Mouse (Mus musculus) heart, postnatal 25 days (tissue): ENCODE measurements around the gene Wwox. TPM values are rescaled to one million over a fixed set of nuclear protein-coding genes. Genes with fewer than 3 reads are reported as not detected.

Experiments used
- DNase-seq: peaks from one replicate; pipeline ENCODE4 v3.0.0; 2022; ENCODE audit warnings: low spot score
- intact Hi-C: fragments of 180-260 bp; cut with DNase I; formaldehyde crosslinking; loops from one replicate; pipeline ENCODE4 v1.15.1; 2025
- total RNA-seq, 2 experiments: library from RNA; stranded (reverse); gene quantifications; 2 replicates each; pipeline ENCODE4 v1.2.3; 2021

The Wwox gene
- total RNA-seq, 2 experiments from 2014 or later = 3.9 to 4.0 TPM

DNA sequence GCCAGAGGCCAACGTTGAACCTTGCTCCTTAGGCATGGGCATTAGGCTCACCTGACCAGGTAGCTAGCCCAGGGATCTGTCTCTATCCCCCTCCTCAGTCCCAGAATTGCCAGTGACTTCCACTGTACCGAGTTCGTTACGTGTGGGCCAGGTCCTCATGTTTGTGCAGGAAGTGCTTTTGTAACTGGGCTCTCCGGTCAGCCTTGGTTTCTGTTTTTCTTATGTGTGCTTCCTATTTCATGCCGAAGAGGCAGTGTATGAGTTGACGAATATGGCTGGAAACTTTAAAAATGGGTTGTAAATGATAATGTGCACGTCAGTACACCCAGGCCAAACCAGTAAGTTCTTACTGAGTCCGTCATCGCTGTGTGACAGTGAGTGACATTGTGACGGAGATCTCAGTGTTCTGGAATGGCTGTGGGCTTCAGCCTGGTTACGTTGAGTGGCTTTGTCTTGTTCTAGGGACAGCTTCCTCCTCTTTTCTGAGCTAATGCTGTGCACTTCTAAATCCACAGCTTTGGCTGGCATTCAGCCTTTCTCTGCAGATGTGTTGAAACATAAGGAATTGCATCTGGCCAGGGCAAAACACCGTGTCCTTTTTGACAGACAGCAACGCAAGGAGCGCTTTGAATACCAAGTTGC is 87.3 kb downstream of the Wwox start:
- intact Hi-C loops = no loop called here
- no peak for DNase-seq

DNA sequence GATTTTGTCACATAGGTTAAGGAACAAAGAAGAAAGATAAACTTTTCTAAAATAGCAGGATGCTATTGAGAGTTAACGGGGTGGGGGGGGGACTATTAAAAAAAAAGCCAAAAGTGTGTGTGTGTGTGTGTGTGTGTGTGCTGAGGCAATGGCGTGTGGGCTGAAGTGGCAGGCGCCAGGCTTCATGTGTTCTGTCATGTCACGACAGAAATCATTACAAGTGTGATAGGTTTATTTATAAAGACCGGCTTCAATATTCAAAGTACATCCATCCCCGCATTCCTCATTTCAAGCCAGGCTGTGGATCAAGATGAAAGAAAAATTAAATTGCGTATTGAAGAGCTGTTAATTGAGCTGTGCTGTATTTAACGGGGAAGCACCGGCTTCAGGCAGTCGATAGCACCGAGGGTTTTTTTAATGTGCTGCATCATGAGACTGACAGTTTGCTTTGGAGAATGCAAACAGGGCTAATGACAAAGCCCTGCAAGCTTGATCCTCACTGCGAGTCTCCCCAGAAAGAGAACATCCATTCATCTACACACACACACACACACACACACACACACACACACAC is 88.3 kb downstream of the Wwox start:
- intact Hi-C loops = no loop called here
- DNase-seq = no peak

DNA sequence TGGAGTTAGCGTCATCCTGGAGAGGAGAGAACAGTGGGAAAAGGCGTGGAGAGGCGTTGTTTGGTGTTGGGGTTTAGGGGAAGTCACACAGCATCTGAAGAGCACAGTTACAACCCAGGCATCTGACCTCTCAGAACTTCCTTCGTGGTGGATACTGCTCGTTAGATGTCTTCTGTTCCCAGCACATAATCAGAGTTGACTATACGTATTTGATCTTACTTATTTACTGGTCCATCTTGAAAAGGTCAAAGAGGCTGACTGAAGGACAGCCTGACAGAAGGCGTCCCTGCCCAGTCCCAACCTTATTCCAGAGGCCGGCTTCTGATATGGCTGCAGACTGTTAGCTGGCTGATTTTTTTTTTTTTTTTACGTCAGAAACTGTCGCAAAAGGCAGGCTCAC is 90.1 kb downstream of the Wwox start:
- no peak for DNase-seq
- intact Hi-C loops = no loop called here

DNA sequence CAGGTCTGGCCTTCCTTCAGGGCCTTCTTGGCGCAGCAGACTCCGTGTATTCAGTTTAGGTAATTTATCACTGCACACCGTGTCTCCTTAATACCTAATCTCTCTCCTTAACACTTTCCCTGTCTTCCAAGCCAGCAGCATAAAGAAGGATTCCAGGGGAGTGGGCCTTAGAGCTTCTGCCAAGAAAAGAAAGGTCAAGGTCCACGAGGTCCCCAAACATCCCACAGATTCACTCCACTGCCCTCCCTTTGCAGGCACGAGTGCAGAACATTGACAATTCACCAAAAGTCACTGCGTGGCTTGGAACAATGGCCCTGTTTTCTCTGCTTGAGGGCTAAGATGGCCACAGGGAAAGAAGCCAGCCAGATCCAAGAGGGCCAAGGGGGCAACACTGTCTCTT is 96.7 kb downstream of the Wwox start:
- intact Hi-C loops = no loop called here

DNA sequence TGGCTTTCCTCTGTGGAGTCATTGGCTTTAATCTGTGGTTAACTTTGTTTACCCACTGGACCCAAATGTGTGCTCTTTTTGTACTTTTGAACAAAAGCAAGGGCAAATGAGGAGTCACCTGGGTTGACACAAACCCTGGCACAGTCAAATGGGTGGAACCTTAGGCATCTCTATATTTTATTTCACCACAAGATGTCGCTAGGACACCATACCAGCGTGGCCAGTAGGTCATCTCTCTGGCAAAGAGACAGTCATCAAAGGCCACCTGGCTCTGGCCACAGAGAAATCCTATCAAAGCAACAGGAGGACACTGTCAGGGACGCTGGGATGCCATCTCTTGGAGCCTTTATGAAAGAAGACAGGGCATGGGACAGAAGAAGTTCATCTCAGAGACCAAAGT is 101.7 kb downstream of the Wwox start:
- no peak for DNase-seq
- intact Hi-C loops = loop anchor here (1.0 to 10.0 kb wide), 5 partner anchors 89 to 1894 kb away; no protein-coding TSS in a partner anchor

More for the DNA sequence above, 96.7 kb downstream of the Wwox start:
- no peak for DNase-seq

DNA sequence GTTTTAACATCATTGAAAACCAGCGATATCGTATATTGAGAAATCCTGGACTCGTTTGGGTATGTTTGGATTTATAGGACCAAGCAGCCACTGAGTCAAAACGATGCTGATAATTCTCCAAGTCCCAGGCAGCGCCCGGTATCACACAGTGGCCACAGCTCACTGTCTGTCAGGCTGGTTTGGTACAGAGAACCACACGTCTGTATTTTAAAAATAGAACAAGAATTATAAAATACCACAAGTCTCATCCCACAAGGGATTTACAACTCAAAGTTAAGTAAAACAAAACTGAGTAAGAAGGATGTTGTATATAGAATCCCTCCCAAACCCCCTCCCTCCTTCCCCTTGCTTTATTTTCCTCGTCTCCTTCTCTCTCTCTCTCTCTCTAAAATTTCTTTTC is 108.9 kb downstream of the Wwox start:
- intact Hi-C loops = loop anchor here (10.0 kb wide), 1 partner anchor 1886 kb away; no protein-coding TSS in a partner anchor
- no peak for DNase-seq

DNA sequence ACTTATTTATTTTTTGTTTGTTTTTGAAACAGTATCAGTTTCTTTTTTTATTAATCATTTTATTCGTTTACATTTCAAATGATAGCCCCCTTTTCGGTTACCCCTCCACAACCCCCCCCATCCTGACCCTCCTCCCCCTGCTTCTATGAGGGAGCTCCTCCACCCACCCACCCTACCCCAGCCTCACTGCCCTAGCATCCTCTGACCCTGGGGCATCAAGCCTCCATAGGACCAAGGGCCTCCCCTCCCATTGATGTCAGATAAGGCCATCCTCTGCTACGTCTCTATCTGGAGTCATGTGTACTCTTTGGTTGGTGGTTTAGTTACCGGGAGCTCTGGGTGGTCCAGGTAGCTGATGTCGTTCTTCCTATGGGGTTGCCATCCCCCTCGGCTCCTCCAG is 109.4 kb downstream of the Wwox start:
- intact Hi-C loops = loop anchor here (10.0 kb wide), 1 partner anchor 1886 kb away; no protein-coding TSS in a partner anchor
- no peak for DNase-seq

DNA sequence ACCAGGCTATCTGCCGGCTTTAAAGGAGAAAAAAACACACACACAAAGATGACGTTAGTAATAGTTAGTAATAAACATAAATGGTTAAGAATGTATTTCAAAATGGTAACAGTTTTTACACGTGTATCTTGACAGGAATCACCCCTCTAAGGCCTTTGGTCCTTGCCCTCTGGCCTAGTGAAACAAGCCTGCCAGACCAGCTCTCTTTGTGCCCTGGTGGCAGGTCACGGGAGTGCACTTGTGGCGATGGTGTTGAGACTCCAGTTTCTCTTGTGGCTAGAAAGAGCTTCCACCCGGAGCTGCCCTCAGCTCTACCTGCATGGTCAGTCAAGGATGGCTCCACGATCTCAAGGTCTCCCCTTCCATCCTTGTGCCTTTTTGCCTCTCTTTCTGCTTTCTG is 110.6 kb downstream of the Wwox start:
- DNase-seq = no peak
- intact Hi-C loops = no loop called here

DNA sequence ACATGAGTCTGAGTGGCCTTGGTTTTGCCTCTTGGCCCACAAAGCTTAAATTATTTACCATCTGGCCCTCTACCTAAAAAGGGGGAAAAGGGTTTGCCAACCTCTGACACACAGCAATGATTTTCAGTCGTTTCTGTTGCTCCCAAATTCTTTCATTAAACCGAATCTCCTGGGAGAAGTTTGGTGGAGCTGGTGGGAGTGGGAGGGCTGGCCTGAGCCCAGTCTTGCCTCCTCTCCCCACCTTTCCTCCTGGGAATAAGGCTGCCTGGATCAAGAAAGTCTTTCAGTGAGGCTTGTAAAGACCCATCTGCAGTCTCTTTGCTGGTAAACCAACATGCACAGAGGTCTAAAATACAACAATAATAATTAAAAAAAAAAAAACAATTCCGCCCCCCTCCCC is 113.2 kb downstream of the Wwox start:
- intact Hi-C loops = no loop called here
- DNase-seq = no peak

DNA sequence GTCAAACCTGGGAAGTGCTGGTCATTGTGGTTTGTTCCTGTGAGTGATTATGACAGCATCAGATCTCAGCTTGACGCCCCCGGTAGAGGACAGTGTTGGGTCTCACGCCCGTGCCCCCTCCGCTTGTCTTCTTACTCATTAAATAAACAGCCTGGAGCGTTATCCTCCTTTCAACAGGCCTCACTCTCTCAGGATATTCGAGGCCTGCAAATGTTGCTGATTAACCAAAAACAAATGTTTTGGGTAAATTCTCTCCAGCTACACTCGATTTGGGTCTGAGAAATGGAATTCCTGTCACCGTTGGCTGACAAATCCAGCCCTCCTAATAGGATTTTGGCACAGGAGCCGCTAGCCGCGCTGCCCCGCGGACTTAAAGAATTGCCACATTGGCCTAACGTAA is 115.5 kb downstream of the Wwox start:
- intact Hi-C loops = no loop called here
- no peak for DNase-seq

DNA sequence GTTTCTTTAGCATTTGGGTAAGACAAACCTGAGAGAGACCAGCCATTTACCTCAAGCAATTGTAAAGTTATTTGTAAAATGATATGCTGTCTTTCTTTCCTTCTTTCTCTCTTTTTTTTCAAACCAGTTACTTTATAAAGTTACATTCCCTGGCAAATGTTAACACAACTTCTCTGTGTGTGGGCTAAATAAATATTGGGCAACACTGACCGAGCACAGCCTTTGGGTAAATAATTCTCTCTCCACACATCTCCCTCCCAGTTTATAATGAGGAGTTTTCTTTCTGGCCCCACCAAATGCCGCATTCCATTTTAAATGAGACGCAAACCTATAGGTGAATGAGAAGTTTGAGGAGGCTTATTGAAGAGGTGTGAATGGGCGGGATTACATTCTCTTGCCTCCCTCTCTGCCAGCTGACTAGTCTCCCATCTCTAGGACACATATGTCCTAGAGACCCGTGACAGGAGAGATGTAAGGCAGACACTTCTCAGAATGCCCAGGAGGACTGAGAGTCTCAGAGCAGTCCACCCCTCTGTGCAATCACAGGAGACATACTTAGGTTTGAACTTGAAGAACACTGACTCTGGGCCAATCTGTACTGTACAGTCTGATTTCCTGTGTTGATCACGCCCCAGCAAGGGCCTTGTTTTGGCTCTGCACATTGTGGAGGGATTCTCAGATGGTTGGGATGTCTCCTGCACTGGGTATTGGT is 116.2 kb downstream of the Wwox start:
- intact Hi-C loops = no loop called here
- DNase-seq = no peak

DNA sequence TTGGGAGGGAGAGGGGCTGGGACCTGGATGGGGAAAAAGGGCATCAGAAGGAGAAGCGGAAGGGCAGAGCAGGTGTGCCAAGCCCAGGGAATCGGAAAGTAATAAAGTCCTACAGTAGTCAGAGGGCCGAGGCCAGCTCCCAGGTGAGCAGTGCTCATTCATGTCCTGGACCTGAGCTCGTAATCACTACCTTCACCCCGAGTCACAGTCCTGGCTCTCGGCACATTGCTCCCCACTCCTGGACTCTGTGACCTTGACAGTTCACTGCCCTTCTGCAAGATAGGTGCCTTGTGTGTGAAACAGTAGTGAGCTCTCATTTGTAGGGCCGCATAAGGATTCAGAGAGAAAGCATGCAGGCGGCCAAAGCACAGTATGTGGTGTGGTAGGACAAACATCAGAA is 121.7 kb downstream of the Wwox start:
- intact Hi-C loops = no loop called here
- no peak for DNase-seq

DNA sequence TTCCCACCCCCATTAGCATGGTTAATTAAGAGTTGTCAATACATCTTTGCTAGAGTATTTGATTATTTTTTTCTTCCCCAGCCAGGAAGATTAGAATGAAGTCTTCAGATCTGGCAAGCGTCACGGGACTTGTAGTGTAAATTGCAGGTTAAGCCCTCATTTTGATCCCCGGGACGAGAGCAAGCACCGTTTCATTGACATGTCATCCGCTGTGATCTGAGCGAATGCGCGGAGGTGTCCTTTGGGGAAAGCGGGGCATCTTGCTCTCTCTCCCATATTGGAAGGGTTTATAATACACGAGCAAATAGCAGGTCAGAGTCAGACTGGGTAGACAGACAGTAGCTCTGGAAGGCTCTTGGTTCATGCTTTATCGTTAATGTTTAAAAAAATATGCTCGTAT is 123.0 kb downstream of the Wwox start:
- intact Hi-C loops = no loop called here
- no peak for DNase-seq

DNA sequence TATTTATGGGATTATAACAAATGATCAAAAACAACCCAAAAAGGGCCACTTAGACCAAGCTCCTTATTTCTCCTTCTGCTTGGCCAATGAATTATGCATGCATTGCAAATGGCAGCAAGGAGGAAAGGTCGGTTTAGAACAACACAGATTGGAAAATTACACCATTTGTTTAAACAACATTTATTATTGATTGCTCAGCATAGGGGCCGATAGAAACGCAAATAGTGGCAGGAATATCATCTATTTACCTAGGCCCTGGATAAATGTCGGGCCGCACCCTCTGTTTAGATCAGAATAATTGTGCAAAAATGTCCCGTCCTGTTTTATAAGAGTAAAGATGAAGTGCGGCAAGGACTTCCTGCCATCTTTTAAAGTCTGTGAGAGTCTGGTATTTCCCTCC is 123.9 kb downstream of the Wwox start:
- no peak for DNase-seq
- intact Hi-C loops = no loop called here

DNA sequence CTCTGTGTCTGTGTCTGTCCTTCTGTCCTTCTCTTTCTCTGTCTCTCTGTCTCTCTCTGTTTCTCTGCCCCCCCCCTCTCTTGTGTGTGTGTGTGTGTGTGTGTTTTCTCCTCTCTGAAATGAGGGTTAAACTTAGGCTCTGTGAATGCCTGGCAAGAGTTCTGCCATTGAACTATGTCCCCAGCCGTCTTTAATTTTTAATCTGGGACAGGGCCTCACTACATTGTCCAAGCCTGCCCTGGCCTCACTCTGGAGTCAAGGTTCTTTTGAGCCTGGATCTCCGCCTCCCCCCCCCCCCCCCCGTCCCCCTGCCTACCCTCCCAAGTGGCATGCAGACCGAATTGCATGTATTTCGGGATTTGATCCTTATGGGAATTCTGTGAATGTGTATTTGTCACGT is 124.6 kb downstream of the Wwox start:
- DNase-seq = no peak
- intact Hi-C loops = no loop called here

DNA sequence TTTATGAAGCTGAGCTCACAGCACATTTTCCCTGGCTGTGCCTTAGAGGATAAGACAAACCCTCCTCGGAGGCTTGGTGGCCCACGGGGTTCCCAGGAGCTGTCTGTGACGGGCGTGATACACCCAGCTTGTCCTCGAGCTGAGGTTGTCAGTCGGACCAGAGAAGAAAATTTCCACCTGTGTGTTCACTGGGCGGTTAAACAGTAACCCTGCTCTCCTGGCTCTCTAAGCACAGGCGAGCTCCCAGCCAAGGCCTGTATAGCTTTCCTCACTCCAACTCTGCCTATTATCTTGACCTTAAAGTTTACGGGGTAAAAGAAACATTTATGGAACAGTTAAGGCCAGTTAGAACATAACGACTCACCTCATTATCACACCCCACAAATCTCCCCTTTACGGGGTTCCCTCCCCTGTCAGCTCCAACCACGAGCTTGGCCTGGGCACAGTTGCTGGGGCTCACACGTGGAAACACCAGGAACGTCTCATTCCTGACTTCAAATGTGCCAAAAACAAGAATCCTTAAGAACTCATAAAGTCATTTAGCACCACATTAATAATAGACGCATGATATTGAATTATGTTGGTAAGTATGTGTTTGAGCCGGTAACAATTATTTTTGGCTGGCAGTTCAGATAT is 129.2 kb downstream of the Wwox start:
- intact Hi-C loops = no loop called here
- no peak for DNase-seq

DNA sequence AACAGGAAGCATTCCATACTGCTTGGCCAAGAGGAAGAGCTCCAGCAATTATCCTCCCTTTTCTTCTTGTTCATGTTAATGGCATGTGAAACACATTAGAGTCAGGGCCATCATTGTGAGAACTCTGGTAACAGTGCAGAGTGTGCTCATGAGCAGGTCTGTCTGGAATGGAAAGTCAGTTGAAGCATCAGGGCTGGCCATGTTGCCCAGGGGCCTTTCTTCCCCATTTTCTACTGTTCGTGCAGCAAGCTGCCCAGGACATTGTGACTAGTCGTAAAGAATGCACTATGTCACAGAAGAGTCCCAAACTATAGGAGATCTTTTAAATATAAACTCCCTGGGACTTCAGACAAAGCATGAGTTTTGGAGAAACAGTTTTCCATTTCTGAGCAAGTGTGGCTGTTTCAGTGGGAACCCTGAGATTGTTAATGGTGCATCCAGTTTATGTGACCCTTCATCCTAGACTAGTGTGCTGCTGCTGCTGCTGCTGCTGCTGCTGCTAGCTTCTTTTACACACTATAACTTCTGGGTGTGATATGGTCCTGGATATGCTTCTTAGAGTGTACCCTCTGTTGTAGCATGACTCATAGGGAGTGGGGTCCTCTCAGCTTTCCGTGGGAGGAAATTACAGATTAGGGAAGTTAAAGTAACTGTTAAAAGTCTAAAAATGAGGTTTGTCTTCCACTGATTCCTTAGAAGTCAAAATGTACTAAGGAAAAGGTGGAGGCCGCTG is 133.7 kb downstream of the Wwox start:
- intact Hi-C loops = no loop called here
- DNase-seq = no peak

DNA sequence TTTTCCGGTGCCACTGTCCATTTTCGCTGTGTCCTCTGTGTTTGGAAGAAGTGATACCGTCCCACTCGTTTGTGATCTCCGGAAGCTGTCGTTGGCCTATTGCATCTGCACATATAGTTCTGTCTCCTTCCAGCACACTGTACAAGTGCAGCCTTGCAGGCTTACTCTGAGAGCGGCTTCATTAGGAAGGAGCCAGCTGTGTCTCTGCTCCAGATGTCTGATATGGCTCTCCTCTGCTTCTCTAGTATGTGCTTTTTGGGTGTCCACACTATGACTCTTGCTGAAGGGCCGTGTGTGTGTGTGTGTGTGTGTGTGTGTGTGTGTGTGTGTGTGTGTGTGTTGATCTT is 134.3 kb downstream of the Wwox start:
- intact Hi-C loops = no loop called here
- DNase-seq = no peak

DNA sequence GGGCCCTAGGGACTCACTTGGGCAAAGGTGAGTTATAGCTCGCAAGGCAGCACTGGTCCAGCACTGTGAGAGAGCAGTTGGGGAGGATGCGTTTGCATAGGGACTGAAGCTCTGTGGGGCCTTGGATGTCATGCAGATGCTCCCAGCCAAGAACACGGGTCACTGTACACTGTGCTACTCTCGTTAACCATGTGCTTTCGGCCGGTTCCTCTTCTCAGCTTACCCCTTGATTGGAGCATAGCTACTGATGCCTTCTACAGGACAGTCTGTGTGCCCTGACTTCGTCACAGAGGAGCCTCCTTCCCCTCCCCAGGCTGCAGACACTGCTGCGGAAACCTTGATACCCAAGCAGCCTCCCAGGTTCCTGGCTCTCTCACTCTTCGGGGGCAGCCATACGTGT is 139.8 kb downstream of the Wwox start:
- intact Hi-C loops = no loop called here
- no peak for DNase-seq

DNA sequence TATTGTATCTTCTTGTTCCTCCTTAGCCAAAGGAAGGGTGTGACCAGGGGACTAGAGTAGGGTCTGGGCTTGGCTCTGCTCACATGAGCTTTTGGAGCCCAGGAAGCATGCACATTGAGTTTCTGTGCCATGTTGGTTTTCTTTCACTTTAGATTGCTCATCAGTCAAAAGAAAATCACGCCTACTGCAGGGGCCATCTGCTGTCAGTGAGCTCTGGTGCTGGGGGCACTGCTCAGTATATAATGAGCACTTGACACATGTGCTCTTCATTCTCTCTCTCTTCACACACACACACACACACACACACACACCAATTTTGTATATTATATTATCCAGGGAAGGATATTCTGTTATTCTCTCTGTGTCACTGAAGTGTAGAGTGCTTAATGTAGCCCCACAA is 141.2 kb downstream of the Wwox start:
- intact Hi-C loops = no loop called here
- no peak for DNase-seq
